Mouse (Mus musculus): ENCODE measurements at regions not wholly inside any gene's neighbourhood (a gene's known extent, or its start where the extent isn't known, plus 50 kb on each side); places are given as distances from the start of the nearest gene placed in this dataset.

DNA sequence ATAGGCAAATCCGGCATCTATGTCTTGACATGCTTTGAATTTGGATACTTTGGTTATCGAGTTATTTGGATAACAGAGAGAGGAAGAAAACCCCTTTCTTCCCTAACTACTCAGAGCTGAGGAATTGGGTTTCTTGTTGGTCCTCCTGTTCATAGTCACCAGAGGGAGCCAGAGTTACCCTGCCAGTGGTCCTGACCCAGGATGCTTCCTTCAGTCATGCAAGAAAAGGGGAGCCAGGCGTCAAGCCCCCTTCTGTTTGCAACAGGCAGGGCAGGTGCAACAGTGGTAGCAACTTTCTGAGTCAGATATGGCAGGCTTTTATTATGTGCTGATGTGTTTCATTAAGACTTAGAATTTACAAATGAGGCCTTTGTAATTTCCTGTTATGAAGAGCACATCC is 101.4 kb upstream of the B430305J03Rik start:
- DNase-seq = no peak

DNA sequence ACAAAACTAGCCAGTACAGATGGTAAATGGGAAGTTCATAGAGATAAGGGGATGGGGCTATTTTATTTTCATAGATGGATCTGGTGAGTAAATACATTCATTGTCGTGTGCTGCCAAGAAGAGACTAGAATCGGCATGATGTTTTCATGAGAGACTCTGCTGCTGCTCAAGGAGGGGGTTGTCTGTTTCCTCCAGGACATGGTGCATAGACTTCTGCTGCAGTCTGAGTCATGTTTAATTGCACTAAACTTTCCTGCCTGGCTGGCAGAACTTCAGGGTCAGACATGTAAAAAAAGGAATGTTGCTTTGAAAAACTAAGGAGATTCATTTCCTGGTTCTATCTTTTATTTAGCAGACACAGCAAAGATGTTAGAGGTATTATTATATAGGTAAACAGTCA is 100.9 kb upstream of the B430305J03Rik start:
- no peak for DNase-seq

DNA sequence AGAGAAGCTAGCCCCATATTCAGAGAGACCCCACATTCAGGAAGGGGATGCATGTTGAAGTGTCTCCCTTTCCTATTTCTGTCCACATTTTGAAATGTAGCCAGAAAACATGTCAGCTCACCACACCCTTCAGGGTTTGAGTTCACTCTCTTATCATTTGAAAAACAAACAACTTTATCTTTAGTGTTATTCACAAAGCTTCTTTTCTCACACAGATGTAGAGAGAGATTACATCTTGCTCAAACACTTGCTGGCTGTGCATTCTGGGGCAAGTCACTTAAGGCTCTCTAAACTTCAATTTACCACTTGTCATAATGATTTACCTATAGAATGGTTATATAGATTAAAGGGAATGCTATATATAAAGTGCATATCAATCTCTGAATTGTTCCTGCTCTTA is 94.3 kb upstream of the B430305J03Rik start:
- no peak for DNase-seq

DNA sequence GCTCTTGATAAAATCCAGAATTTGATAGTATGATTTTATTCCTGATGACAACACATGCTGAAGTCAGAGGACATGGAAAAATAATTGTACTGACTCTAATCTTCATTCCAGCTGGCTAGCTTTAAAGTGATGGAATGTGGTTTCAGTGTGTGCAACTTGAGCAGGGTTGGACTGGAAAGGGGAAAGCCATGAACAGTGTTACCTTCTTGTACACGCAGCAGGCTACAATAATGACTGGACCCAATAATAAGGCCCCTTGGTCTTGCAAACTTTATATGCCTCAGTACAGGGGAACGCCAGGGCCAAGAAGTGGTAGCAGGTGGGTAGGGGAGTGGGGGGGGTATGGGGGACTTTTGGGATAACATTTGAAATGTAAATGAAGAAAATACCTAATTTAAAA is 90.8 kb upstream of the B430305J03Rik start:
- DNase-seq = no peak

DNA sequence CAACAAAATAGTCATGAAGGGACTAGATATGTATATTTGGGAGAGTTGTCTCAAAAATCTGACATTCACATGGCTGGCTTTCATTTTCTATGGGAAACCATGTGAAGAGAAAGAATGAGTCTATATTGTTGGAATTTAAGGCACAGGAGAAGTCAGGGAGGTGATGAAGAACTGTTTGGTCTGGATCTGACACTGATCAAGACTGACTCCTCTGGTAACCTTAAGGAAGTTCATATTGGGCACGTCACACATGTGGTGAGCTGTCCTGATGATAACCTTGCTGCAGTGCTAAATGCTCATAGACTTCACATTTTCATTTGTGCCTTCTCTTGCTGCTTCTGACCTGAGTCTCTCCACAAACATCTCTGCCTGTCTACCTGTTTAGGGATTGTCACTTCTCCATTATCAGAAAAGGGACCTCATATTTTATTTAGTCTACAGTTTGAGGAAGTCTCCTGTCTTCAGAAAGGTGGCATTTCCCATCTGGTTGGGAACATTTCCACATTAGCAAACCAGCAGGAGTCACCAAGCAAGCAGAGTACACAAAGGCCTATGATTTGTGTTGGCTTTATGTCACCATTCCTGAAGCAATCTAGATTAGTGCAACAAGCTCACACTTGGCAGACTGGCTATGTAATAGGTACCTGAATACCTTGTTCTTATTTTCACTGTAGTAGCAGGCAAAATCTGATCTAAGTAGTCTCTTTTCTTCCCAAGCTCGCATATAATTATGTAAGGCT is 76.4 kb upstream of the B430305J03Rik start:
- no peak for DNase-seq

DNA sequence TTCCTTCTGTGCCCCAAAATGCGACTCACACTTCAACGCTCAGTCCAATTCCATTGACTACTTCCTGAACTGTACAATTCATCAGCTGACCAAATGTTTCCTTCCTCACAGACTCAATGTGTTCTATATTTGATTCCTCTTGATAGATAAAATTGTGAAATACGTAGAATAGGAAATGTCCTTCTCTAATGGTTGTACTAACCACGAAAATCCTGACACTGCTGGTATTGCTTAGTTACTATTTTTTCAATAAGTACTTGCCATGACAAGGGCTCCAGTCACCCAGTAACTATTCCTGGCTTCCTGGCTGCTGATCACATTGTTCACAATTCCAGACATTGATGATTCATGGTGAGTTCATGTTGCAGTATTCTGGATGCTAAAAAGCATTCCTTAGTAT is 75.7 kb upstream of the B430305J03Rik start:
- peak; percentile 28 for DNase-seq

DNA sequence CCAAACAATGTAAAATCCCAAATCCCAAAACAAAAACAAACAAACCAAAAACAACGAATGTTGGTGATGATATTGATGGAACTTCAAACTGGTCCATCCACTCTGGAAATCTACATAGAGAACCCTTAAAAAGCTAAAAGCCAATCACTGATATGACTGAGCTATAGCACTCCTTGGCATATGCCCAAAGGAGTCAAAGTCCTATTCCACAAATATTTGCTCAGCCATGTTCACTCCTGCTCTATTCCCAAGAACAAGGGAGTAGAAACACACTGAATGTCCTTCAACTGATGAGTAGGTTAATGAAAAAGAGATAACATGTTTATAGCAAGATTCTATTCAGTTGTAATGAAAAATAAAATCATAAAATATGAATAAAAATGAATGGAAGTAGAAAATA is 63.0 kb upstream of the B430305J03Rik start:
- no peak for DNase-seq

DNA sequence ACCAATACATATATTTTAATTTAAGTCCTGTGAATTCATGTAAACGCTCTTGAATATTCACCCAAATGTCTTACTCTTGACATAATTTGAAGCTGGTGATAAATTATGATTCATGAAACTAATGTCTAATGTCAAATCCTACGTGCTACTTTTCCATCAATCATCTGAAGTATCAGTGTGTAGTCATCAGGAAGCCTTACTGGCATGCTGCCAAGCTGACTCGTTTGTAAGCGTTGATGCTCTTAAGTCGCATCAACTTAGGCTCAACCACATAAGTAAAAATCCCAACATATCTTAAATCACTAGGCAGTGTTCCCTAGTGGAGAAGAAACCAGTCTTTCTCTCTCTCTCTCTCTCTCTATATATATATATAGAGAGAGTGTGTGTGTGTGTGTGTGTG is 58.2 kb upstream of the B430305J03Rik start:
- peak; percentile 7 for DNase-seq

DNA sequence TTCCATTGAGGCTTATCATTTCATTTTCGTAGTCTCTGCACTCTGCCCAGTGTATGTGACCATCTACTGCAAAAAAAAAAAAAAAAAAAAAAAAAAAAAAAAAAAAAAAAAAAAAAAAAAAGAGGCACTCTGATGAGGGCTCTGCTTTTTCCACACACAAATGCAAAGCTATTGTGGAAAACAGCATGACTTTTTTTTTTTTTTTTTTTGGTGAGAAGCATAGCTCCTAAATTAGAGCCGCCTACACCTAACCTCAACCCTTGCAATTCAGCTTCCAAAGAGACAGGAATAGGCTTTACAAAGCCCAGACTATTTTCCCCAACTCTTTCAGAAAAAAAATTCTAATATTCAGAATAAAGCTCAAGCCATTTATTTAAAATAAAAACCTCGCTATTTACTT is 54.0 kb upstream of the B430305J03Rik start:
- DNase-seq = no peak

DNA sequence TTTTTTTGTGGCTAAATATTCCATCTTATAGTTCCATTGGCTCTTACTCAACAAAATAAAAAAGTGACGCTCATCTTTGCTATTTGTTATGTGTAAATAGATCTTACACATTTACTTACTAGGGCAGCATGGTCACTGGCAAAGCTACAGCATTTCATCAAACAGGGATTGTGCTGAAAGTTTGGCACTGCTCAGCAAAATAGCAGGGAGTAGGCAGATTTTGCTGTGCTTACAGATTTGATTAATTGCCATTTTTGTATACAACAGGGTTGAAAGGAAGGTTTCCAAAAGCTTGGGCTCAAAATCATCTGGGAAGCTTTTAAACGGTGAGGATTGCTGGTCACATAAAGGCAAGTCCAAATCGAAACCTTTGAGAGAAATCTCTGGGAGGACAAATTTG is 52.3 kb upstream of the B430305J03Rik start:
- no peak for DNase-seq

Data from right cerebral cortex, adult 18-20 months (tissue).